Mouse (Mus musculus) heart, embryonic 16.5 days (tissue): ENCODE results near the gene Supt5. TPM values are rescaled to one million over a fixed set of nuclear protein-coding genes. Genes with fewer than 3 reads are reported as not detected.

Source experiments
- ATAC-seq: fragments of 200-750 bp; cut with Nextera tagmentation; replicated peaks from 2 replicates; pipeline ENCODE4 v1.8.0; 2017; ENCODE audit warnings: moderate number of reproducible peaks; ENCODE audit not compliant: insufficient read depth, low FRiP score; ENCODE audit errors: extremely low read depth
- H3K27ac ChIP-seq: fragments of 300-500 bp; sonication (generic); 2 replicates; pipeline ENCODE4 v1.5.1; 2014; ENCODE audit warnings: mild to moderate bottlenecking, low read length, control low read depth, moderate library complexity
- H3K27me3 ChIP-seq: fragments of 300-500 bp; sonication (generic); 2 replicates; pipeline ENCODE4 v1.6.1; 2014; ENCODE audit warnings: low read length, mixed read lengths; ENCODE audit not compliant: control insufficient read depth, insufficient read depth
- H3K36me3 ChIP-seq: fragments of 300-500 bp; sonication (generic); 2 replicates; pipeline ENCODE4 v1.6.1; 2014; ENCODE audit not compliant: control insufficient read depth, insufficient read depth
- H3K4me1 ChIP-seq: fragments of 300-500 bp; sonication (generic); 2 replicates; pipeline ENCODE4 v1.6.1; 2014; ENCODE audit warnings: low read length, mixed read lengths; ENCODE audit not compliant: control insufficient read depth, insufficient read depth
- H3K4me2 ChIP-seq: fragments of 300-500 bp; sonication (generic); 2 replicates; pipeline ENCODE4 v1.6.1; 2014; ENCODE audit warnings: low read depth, mild to moderate bottlenecking, control low read depth, low read length
- H3K4me3 ChIP-seq: fragments of 300-500 bp; sonication (generic); 2 replicates; pipeline ENCODE4 v1.5.1; 2014; ENCODE audit warnings: mild to moderate bottlenecking, control low read depth, low read length
- H3K9ac ChIP-seq: fragments of 300-500 bp; sonication (generic); 2 replicates; pipeline ENCODE4 v1.6.1; 2014; ENCODE audit warnings: low read length, control low read depth
- H3K9me3 ChIP-seq: fragments of 300-500 bp; sonication (generic); replicated peaks from 2 replicates; pipeline ENCODE4 v1.6.1; 2016; ENCODE audit warnings: low read length; ENCODE audit not compliant: control insufficient read depth
- WGBS: fragments of 180-500 bp; shearing (Covaris S2); extraction: QIAGEN DNeasy Blood & Tissue Kit; methylation state at CpG from one replicate; pipeline ENCODE4 v1.1.7; 2014; 5-methylcytosine and 5-hydroxymethylcytosine counted together
- polyA plus RNA-seq: library from polyadenylated mRNA; unstranded; fragments of >200 nt; fragmentation: Nextera tagmentation; extraction: Ambion mirVana; gene quantifications from 2 replicates; pipeline ENCODE4 v1.2.1, GENCODE M21; 2015

The Supt5 gene
- polyA plus RNA-seq, 1 experiment from 2014 or later, result 62.8 TPM

DNA sequence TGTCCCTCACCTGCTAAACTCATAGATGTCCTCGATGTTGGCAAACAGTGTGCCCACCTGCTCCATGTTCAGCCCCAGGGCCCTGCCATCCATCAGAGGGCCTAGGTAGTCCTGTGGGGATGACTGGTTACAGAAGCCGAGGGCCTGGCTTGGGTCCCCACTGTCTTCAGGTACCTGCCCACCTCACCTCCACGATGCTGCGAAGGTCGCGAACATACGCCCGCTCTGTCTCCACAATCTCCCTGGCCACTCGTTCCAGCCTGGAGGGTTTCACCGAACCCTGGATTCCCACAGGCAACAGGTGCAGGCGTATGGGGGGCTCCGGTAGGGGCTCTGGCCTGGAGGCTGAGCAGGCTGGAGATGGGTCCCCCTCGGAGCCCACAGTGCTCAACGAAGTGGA lies 31.5 kb upstream of the Supt5 start:
- Histone ChIP-seq H3K4me3 (peak overlapping the region; percentile 82), H3K4me2 (peak overlapping the region; percentile 91), H3K4me1 (peaks cover 16% of the 10 kb centered on the region), H3K27me3 (no peaks in the 10 kb centered on the region), H3K9ac (peak overlapping the region; percentile 89), H3K36me3 (peaks cover 18% of the 10 kb centered on the region; the same call in 1 of the 2 replicates), H3K9me3 (no peaks in the 10 kb centered on the region), H3K27ac (no peak overlapping the region)
- ATAC-seq, result no peak
- WGBS, result 88% methylated on average over 14 of the region's 14 CpGs

DNA sequence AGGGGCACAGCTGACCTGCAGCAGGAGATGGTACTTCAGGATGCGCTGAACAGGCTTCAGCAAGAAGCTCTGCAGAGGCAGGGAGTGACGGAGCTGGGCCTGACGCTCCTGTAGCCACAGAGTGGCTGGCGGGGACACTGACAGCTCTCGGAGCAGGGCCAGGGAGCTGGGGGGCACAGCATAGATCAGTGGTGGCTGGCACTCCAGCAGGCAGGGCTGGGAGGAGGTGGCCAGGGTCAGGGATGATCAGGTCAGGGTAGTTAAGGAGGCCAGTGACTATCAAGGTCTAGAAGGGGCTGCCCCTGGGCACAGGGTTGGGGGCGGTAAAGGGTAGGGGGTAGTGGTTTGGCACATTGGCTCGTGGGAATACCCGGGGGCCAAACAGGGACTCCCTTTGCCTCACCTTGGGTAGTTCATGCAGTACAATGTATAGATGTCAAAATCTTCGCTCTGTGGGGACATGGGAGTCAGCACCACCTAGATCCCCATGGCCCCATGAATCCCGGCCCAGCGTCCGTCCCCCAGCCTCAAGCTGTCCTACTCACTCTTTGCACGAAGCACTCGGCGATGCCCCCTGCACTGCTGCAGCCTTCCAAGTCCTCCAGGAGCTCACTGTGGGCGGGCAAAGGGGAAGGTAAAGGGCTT lies 29.9 kb upstream of the Supt5 start:
- H3K9ac ChIP-seq, result no peak overlapping the region
- no peaks in the 10 kb centered on the region for H3K27me3 ChIP-seq
- peaks cover 14% of the 10 kb centered on the region for H3K4me1 ChIP-seq
- no peaks in the 10 kb centered on the region for H3K9me3 ChIP-seq
- H3K27ac ChIP-seq, result no peak overlapping the region
- H3K36me3 ChIP-seq, result peaks cover 28% of the 10 kb centered on the region; the same call in 1 of the 2 replicates
- no peak overlapping the region for H3K4me2 ChIP-seq
- no peak overlapping the region for H3K4me3 ChIP-seq
- ATAC-seq, result no peak
- 92% methylated on average over 16 of the region's 16 CpGs for WGBS

DNA sequence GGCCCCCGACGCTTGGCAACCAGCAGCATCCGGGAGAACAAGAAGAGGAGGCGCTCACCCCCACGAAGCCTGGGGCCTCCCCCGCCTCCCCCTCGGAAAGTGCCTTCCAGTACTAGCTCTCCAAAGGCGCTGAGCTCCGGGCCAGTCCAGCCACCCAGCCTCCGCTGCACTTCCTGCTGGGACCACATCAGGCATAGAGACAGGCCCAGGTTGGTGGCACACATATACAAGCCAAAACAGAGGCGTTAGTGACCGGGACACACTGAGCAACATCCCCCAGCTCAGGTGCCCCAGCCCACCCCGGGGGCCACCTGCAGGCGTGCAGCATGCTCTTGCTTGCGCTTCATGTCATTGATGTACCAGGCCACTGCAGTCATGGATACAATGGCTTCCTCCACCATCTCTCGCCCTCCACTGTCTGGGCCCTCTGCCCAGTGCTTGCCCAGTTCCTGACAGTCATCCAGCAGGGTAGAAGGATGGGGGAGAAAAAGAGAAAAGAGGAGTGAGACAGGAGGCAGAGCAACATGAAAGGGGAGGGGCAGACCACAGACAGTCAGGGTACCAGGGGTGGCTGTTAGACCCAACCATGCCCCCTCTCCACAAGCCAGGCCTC lies 29.2 kb upstream of the Supt5 start:
- Histone ChIP-seq H3K4me3 (no peak overlapping the region), H3K9me3 (no peaks in the 10 kb centered on the region), H3K9ac (no peak overlapping the region), H3K4me1 (peaks cover 14% of the 10 kb centered on the region), H3K36me3 (peaks cover 29% of the 10 kb centered on the region; the same call in 1 of the 2 replicates), H3K27me3 (no peaks in the 10 kb centered on the region), H3K27ac (no peak overlapping the region), H3K4me2 (no peak overlapping the region)
- no peak for ATAC-seq
- 93% methylated on average over 16 of the region's 16 CpGs for WGBS

DNA sequence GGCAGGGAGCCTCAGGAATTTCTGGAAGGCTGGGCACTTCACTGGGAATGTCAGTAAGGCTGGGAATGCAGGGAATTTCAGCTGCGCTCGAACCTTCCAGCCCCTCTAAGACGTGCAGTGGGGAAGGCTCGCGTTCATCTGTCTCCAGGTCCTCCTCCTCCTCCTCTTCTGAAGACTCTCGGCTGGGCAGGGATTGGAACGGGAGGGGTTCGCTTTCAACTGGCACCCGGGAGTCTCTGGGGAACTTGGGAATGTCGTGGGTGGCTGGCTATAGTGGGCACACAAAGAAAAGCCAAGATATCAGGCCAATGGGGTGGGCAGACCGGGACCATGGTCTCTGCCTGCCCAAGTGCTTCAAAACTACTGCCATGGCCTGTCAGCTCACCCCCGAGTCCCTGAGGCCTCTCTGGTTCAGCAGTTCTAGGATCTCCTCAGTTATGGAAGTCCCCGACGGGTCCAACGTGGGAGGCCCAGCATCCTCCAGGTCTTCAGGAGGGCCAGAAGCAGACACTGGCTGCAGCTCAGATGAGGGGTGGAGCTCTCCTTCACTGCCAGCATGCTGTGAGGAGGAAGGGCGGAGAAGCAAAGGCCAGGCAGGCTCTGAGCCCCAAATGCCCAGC lies 24.0 kb upstream of the Supt5 start:
- Histone ChIP-seq H3K4me3 (no peak overlapping the region), H3K27me3 (no peaks in the 10 kb centered on the region), H3K9ac (no peak overlapping the region), H3K36me3 (peaks cover 51% of the 10 kb centered on the region), H3K4me1 (peaks cover 15% of the 10 kb centered on the region), H3K4me2 (no peak overlapping the region), H3K9me3 (no peaks in the 10 kb centered on the region), H3K27ac (no peak overlapping the region)
- 61% methylated on average over 16 of the region's 16 CpGs for WGBS
- ATAC-seq, result no peak

DNA sequence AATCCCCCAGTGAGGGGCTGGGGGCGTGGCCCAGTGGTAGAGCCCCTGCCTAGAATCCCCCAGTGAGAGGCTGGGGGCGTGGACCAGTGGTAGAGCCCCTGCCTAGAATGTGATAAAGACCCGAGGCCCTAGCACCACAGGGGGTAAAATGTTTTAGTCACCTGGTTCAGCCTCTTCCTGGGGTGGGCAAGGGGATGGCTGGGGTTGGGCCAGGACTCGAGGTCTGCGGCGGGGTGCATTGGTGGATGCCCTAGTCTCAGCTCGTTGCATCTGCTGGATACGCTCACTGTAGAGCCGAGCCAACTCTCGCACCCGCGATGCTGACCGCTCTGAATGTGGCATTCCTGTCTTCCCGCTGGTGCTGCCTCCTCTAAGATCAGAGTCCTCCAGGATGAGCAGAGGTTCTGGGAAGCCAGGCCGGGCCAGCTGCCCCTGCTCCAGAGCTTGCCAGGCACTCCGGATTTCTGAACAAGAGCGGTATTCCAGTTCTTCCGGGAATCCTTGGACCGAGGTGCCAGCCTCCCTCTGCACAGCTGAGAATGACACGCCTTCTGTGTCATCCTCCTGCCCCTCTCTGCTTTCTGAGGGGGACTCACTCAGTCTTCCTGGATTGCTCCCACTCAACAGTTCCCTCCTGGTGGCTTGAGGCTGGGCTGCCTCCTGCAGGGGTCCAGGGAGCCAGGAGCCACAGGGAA lies 23.2 kb upstream of the Supt5 start:
- H3K9me3 ChIP-seq, result no peaks in the 10 kb centered on the region
- no peak for ATAC-seq
- no peak overlapping the region for H3K9ac ChIP-seq
- H3K4me2 ChIP-seq, result no peak overlapping the region
- H3K27ac ChIP-seq, result no peak overlapping the region
- H3K4me3 ChIP-seq, result no peak overlapping the region
- no peaks in the 10 kb centered on the region for H3K27me3 ChIP-seq
- WGBS, result 90% methylated on average over 20 of the region's 20 CpGs
- peaks cover 48% of the 10 kb centered on the region for H3K36me3 ChIP-seq
- H3K4me1 ChIP-seq, result peaks cover 22% of the 10 kb centered on the region

DNA sequence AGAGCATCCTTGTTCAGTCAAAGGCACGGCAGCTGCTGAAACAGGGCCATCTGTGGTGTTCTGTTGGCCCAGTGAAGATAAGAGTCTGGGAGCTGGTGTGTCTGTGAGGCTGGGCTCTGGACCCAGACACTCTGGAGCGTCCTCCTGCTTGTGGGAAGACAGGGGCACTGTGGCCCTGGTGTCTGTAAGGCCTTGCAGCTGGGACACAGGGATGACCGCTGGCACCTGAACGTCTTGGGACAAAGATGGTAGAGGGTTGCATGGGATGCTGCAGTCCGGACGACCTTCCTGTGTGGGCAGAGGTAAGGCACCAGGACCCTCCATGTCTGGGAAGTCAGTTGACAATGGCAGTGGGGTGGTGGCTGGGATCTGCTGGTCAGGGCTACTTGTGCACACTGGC lies 21.7 kb upstream of the Supt5 start:
- WGBS, result 83% methylated on average over 6 of the region's 6 CpGs
- H3K27me3 ChIP-seq, result no peaks in the 10 kb centered on the region
- no peak for ATAC-seq
- H3K27ac ChIP-seq, result no peak overlapping the region
- peaks cover 25% of the 10 kb centered on the region for H3K4me1 ChIP-seq
- no peaks in the 10 kb centered on the region for H3K9me3 ChIP-seq
- no peak overlapping the region for H3K9ac ChIP-seq
- no peak overlapping the region for H3K4me2 ChIP-seq
- H3K36me3 ChIP-seq, result peaks cover 43% of the 10 kb centered on the region
- H3K4me3 ChIP-seq, result no peak overlapping the region

DNA sequence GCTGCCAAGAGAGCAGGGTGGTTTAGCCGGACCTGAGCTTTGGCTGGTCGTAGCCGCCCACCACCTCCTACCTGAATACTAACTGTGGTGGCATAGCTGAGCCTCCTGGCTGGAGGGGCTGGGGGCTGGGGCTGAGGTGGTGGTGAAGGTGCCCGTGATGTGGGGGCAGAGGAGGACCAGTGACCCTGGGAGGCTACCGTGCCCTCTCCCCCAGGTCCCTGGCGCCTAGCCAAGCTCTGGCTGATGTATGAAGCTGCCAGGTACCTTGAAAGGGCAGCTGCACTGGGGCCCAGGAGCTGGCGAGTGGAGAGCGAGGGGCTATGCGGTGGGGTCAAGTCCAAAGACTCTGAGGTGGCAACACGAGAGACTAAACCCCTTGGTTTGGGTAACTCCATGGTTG lies 21.3 kb upstream of the Supt5 start:
- H3K4me1 ChIP-seq, result peaks cover 25% of the 10 kb centered on the region
- no peak overlapping the region for H3K4me3 ChIP-seq
- no peak for ATAC-seq
- no peaks in the 10 kb centered on the region for H3K27me3 ChIP-seq
- H3K36me3 ChIP-seq, result peaks cover 39% of the 10 kb centered on the region
- no peak overlapping the region for H3K4me2 ChIP-seq
- no peak overlapping the region for H3K9ac ChIP-seq
- WGBS, result 78% methylated on average over 10 of the region's 10 CpGs
- no peak overlapping the region for H3K27ac ChIP-seq
- no peaks in the 10 kb centered on the region for H3K9me3 ChIP-seq

DNA sequence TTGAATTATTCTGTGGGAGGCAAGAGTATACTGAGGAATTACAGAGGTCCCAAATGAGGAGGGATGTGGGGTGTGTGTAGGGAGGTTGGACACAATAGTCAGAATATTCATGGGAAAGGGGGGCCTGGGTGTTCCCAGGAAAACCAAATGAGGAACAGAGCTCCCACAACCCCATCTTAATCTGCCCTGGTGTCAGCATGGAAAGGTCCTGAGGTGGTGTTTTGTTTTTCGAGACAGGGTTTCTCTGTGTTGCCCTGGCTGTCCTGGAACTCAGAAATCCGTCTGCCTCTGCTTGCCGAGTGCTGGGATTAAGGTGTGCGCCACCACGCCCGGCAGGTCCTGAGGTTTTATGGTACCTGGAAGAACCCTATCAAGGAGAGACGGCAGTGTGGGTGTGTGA lies 19.9 kb upstream of the Supt5 start:
- 57% methylated on average over 7 of the region's 7 CpGs for WGBS
- Histone ChIP-seq H3K27me3 (no peaks in the 10 kb centered on the region), H3K27ac (peak overlapping the region; percentile 84), H3K9ac (peak overlapping the region; percentile 54; the same call in 1 of the 2 replicates), H3K36me3 (peaks cover 44% of the 10 kb centered on the region), H3K9me3 (no peaks in the 10 kb centered on the region), H3K4me1 (peaks cover 25% of the 10 kb centered on the region), H3K4me3 (no peak overlapping the region), H3K4me2 (no peak overlapping the region)
- ATAC-seq, result no peak

DNA sequence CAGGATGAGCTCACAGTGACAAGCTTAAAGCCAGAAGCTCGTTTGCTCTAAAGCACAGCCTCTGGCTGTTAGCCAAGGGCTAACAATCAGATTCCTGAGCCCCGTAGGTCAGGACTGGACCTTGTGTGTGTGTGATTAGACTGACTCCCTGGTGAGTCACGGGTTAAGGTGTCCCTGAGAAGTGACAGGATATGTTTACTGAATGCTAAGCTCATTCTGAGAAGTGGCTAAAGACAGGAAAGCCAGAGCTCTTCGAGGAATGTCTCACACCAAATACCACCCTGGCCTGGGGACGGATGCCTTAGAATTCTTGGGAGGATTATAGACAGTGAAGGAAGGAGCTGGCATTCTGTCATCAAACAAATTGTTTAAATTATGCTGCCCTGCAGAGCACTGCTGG lies 19.4 kb upstream of the Supt5 start:
- ATAC-seq, result peak; percentile 35
- H3K4me2 ChIP-seq, result peak overlapping the region; percentile 39
- H3K27me3 ChIP-seq, result no peaks in the 10 kb centered on the region
- WGBS, result 2% methylated on average over 5 of the region's 5 CpGs
- H3K9me3 ChIP-seq, result no peaks in the 10 kb centered on the region
- peak overlapping the region; percentile 84 for H3K27ac ChIP-seq
- no peak overlapping the region for H3K4me3 ChIP-seq
- peaks cover 25% of the 10 kb centered on the region for H3K4me1 ChIP-seq
- H3K9ac ChIP-seq, result peak overlapping the region; percentile 54
- peaks cover 49% of the 10 kb centered on the region for H3K36me3 ChIP-seq
